Mouse (Mus musculus) cerebellum, adult 2 months (tissue): Measurements from ENCODE around the gene Supt6.

Experiments used
- CTCF ChIP-seq: fragments of 200-500 bp; IDR thresholded peaks from 2 replicates; pipeline ENCODE4 v1.5.1; 2011; ENCODE audit warnings: low read depth, mild to moderate bottlenecking, control low read depth, low read length, moderate library complexity, borderline replicate concordance; ENCODE audit not compliant: insufficient read depth
- POLR2A ChIP-seq: fragments of 200-500 bp; IDR thresholded peaks from 2 replicates; pipeline ENCODE4 v1.6.1; 2011; ENCODE audit warnings: low read length, control low read depth, borderline replicate concordance; ENCODE audit not compliant: insufficient read depth

- TF ChIP-seq POLR2A (no peak), CTCF (no peak)
Measured at GRCm38 (mm10) chr11:78194411-78195100, 51.2 kb downstream of the Supt6 start.
